Comparison of ENCODE assay signal across 8 mouse cellular contexts in the genomic region with DNA sequence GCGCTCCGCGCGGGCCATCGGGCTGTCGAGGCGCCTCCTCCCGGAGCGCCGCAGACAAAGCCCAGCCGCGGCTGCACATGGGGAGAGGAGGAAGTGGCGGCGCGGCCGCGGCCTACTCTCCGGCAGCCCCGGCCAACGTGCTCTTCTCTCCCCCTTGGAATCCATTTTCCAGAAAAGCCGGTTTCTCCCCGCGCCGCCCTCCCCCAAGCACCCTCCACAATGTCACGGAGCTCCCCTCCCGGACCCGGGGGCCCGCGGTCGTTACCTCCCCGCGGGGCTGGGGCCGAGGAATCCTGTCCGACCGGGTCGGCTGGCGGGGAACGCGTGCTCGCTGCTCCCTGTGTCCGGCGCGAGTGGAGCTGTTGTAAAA. TPM values are rescaled to one million over a fixed set of nuclear protein-coding genes. Genes with fewer than 3 reads are reported as not detected.
A peak's percentile ranks its signal among the peaks of the same experiment; 100 is the strongest.
DNase-seq lines count a peak whose midpoint lies in the region; ATAC-seq and TF ChIP-seq lines count a peak whose summit lies in the region.

No protein-coding gene starts in this region.

- no peak for TF ChIP-seq CTCF in testis, adult 2 months (IDR thresholded peaks at IDR 0.05; ENCODE audit: control insufficient read depth, insufficient read depth, insufficient replicate concordance, low read depth, low read length)
- TF ChIP-seq CTCF in heart, postnatal 0 days (IDR thresholded peaks at IDR 0.05; ENCODE audit: low read depth): no peak

- no peaks in the 10 kb centered on the region for H3K27me3 ChIP-seq in testis, adult 2 months (ENCODE audit: control insufficient read depth, insufficient read depth, low read length)
- H3K27me3 ChIP-seq in embryonic facial prominence, embryonic 12.5 days: no peaks in the 10 kb centered on the region
- no peaks in the 10 kb centered on the region for H3K27me3 ChIP-seq in heart, postnatal 0 days (ENCODE audit: control insufficient read depth, insufficient read depth, low read length)

- DNase-seq in testis, postnatal 10 days (ENCODE audit: low spot score): no peak
- DNase-seq in heart, postnatal 0 days (ENCODE audit: low spot score): peak; percentile 26
- DNase-seq in large intestine, adult 2 months (ENCODE audit: low read depth, low spot score): peak; percentile 13
- peak; percentile 54 for DNase-seq in lung, postnatal 10 days
- DNase-seq in retina, postnatal 1 day: peak; percentile 76

- WGBS in embryonic facial prominence, embryonic 12.5 days: under 1% methylated on average over 31 of the region's 43 CpGs
- 0% methylated on average over 14 of the region's 43 CpGs for WGBS in heart, postnatal 0 days
- WGBS in large intestine, adult 2 months: under 1% methylated on average over 43 of the region's 43 CpGs

- H3K4me1 ChIP-seq in testis, adult 2 months (ENCODE audit: control insufficient read depth, insufficient read depth, low read length): peaks cover 2% of the 10 kb centered on the region; the same call in 1 of the 2 replicates
- H3K4me1 ChIP-seq in embryonic facial prominence, embryonic 12.5 days: peaks cover 5% of the 10 kb centered on the region
- H3K4me1 ChIP-seq in heart, postnatal 0 days (ENCODE audit: control insufficient read depth, insufficient read depth): 0 out of 2 replicates have a peak, but pooled peaks cover 4% of the 10 kb centered on the region

- H3K27ac ChIP-seq in testis, adult 2 months (ENCODE audit: control insufficient read depth, insufficient read depth, low read depth, low read length): peak overlapping the region; percentile 97
- peak overlapping the region; percentile 99 for H3K27ac ChIP-seq in embryonic facial prominence, embryonic 12.5 days
- H3K27ac ChIP-seq in heart, postnatal 0 days (ENCODE audit: low read depth): peak overlapping the region; percentile 100

- no peaks in the 10 kb centered on the region for H3K36me3 ChIP-seq in testis, adult 2 months (ENCODE audit: control insufficient read depth, insufficient read depth, low read length)
- peaks cover 7% of the 10 kb centered on the region for H3K36me3 ChIP-seq in embryonic facial prominence, embryonic 12.5 days
- peaks cover 8% of the 10 kb centered on the region; the same call in 1 of the 2 replicates for H3K36me3 ChIP-seq in heart, postnatal 0 days (replicated peaks; ENCODE audit: control insufficient read depth, insufficient read depth, low read length)

- no peak; the same call in 1 of the 2 replicates for ATAC-seq in embryonic facial prominence, embryonic 12.5 days (ENCODE audit: insufficient number of reproducible peaks, insufficient read depth, low FRiP score, low TSS enrichment)
- ATAC-seq in heart, postnatal 0 days (ENCODE audit: insufficient read depth, low read depth): peak; percentile 1; the same call in 1 of the 2 replicates
- ATAC-seq in megakaryocyte progenitor cell, adult 5-6 weeks (replicated peaks; ENCODE audit: poor library complexity): no peak

- peak overlapping the region; percentile 99 for H3K4me3 ChIP-seq in testis, adult 2 months (ENCODE audit: control insufficient read depth, low read depth, low read length)
- peak overlapping the region; percentile 100 for H3K4me3 ChIP-seq in embryonic facial prominence, embryonic 12.5 days
- peak overlapping the region; percentile 99 for H3K4me3 ChIP-seq in heart, postnatal 0 days (ENCODE audit: low read depth, low read length)

- peak overlapping the region; percentile 100 for H3K9ac ChIP-seq in embryonic facial prominence, embryonic 12.5 days
- H3K9ac ChIP-seq in heart, postnatal 0 days (replicated peaks; ENCODE audit: low read depth, low read length): peak overlapping the region; percentile 97

- TF ChIP-seq EP300 in heart, postnatal 0 days (IDR thresholded peaks at IDR 0.05; ENCODE audit: low read depth): no peak

- no peak for TF ChIP-seq POLR2A in testis, adult 2 months (IDR thresholded peaks at IDR 0.05; ENCODE audit: control insufficient read depth, low read depth, low read length)

- peak overlapping the region; percentile 78; the same call in 1 of the 2 replicates for H3K4me2 ChIP-seq in embryonic facial prominence, embryonic 12.5 days (replicated peaks)
- peak overlapping the region; percentile 91 for H3K4me2 ChIP-seq in heart, postnatal 0 days (ENCODE audit: low read depth, low read length)

- H3K9me3 ChIP-seq in embryonic facial prominence, embryonic 12.5 days: no peaks in the 10 kb centered on the region
- H3K9me3 ChIP-seq in heart, postnatal 0 days (replicated peaks; ENCODE audit: control insufficient read depth, low read length): no peaks in the 10 kb centered on the region

RNA-seq across cellular contexts. Expression of gene Syncrip, which starts 0.6 kb away (rescaled TPM):
- polyA plus RNA-seq in testis, adult 2 months (2012; rRNA removed): 4.4 and 7.7 TPM in 2 replicates
- polyA plus RNA-seq in embryonic facial prominence, embryonic 12.5 days (2016; fragmentation: Nextera tagmentation; extraction: Ambion mirVana): 122 and 127 TPM in 2 replicates
- 21.6 and 32.1 TPM in 2 replicates for total RNA-seq in heart, postnatal 0 days (2014; rRNA removed; ENCODE audit: low replicate concordance)
- 34.2 and 41.4 TPM in 2 replicates for polyA plus RNA-seq in heart, postnatal 0 days (2015; fragmentation: Nextera tagmentation; extraction: Ambion mirVana)
- polyA plus RNA-seq in large intestine, adult 2 months (2012; rRNA removed): 3.7 and 4.1 TPM in 2 replicates
- total RNA-seq in megakaryocyte progenitor cell, adult 5-6 weeks (2015): 250 and 274 TPM in 2 replicates
- 254 and 290 TPM in 2 replicates for total RNA-seq in megakaryocyte progenitor cell, adult 5-6 weeks (2017)

RNA-seq across cellular contexts. Expression of gene Gm20537, which starts 25.4 kb away (rescaled TPM):
- polyA plus RNA-seq in testis, adult 2 months (2012; rRNA removed): 1.1 and 1.7 TPM in 2 replicates
- 0.67 and 1.0 TPM in 2 replicates for polyA plus RNA-seq in embryonic facial prominence, embryonic 12.5 days (2016; fragmentation: Nextera tagmentation; extraction: Ambion mirVana)
- total RNA-seq in heart, postnatal 0 days (2014; rRNA removed; ENCODE audit: low replicate concordance): not detected in 2 replicates
- polyA plus RNA-seq in heart, postnatal 0 days (2015; fragmentation: Nextera tagmentation; extraction: Ambion mirVana): 0.34 TPM in 1 of 2 replicates, not detected in the other
- polyA plus RNA-seq in large intestine, adult 2 months (2012; rRNA removed): 0.32 TPM in 1 of 2 replicates, not detected in the other
- total RNA-seq in megakaryocyte progenitor cell, adult 5-6 weeks (2015): not detected in 2 replicates
- total RNA-seq in megakaryocyte progenitor cell, adult 5-6 weeks (2017): not detected in 2 replicates

RNA-seq across cellular contexts. Expression of gene Snx14, which starts 43.0 kb away (rescaled TPM):
- 13.3 and 15.8 TPM in 2 replicates for polyA plus RNA-seq in testis, adult 2 months (2012; rRNA removed)
- polyA plus RNA-seq in embryonic facial prominence, embryonic 12.5 days (2016; fragmentation: Nextera tagmentation; extraction: Ambion mirVana): 20.2 and 24.3 TPM in 2 replicates
- total RNA-seq in heart, postnatal 0 days (2014; rRNA removed; ENCODE audit: low replicate concordance): 21.1 and 21.9 TPM in 2 replicates
- polyA plus RNA-seq in heart, postnatal 0 days (2015; fragmentation: Nextera tagmentation; extraction: Ambion mirVana): 21.7 and 22.7 TPM in 2 replicates
- 7.9 and 12.4 TPM in 2 replicates for polyA plus RNA-seq in large intestine, adult 2 months (2012; rRNA removed)
- total RNA-seq in megakaryocyte progenitor cell, adult 5-6 weeks (2015): 31.8 and 36.1 TPM in 2 replicates
- 17.1 and 21.6 TPM in 2 replicates for total RNA-seq in megakaryocyte progenitor cell, adult 5-6 weeks (2017)
